Mouse (Mus musculus): ENCODE measurements around the gene Kdm2b.
A peak's percentile ranks its signal among the peaks of the same experiment; 100 is the strongest.

Gene Kdm2b

DNA sequence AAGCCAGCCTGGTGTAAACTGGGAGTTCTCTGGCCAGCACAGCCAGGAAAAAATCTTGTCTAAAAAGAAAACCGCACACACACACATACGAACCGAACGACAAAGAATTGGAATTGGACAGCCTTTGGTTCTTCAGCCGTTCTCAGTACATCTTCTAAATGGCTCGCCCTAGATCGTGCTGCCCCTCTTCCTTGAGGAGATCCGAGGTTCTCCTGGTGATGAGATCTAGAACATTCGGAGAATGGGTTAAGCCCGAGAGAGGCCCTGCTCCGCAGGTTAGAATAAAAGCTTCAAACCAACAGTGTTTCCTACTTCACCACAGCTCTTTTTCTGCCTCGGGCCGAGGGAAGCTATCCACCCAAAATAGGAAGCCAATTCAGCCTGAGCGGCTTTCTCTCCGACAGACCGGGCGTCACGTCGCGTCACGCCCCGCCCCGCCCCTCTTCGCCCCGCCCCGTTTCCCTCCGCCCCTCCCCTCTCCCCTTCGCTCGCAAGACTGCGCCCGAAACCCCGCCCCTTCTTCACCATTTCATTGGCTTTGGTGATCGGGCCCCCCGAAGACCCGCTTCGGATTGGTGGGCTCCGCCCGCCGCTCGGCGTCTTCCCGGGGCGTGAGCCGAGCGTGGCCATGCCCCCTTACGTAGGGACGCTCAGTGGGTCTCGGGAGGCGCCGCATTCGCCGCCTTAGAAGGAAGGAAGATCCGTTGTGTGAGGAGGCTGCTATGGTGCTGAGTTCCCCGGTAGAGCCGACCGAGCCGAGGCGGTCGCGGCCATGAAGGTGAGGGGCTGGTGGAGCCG, 139.9 kb downstream of the Kdm2b start, which contains the start of gene Rnf34:
Gene Rnf34 (plus strand): TSS at position 528 of the 798 bp plus-strand sequence.
- peak; percentile 96 for DNase-seq (ENCODE audit: low read depth, low spot score)

GRCm38 (mm10) chr5:122843799-122844198, 145.8 kb downstream of the Kdm2b start:
- DNase-seq (ENCODE audit: low read depth, low spot score): no peak

GRCm38 (mm10) chr5:122841126-122841525, 148.5 kb downstream of the Kdm2b start:
- DNase-seq (ENCODE audit: low read depth, low spot score): no peak

- DNase-seq (ENCODE audit: low read depth, low spot score): no peak
Observed at GRCm38 (mm10) chr5:122832996-122833395, 156.6 kb downstream of the Kdm2b start.

DNA sequence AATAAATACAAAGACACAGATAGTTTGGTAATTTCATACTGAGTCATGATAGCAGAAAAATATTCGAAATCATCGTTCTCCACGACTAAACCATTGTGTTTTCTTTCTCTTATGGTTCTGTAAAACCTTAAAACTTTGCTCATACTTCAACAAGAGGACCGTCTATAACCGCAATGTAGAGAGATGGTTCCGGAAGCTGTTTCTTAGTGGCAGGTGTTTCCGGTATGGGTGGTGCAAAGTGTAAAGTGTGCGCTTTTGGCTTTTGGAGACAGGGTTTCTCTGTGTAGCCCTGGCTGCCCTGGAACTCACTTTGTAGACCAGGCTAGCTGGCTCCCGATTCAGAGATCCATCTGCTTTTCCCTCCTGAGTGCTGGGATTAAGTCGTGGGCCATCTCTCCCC, 157.1 kb downstream of the Kdm2b start:
- DNase-seq (ENCODE audit: low read depth, low spot score): no peak

DNA sequence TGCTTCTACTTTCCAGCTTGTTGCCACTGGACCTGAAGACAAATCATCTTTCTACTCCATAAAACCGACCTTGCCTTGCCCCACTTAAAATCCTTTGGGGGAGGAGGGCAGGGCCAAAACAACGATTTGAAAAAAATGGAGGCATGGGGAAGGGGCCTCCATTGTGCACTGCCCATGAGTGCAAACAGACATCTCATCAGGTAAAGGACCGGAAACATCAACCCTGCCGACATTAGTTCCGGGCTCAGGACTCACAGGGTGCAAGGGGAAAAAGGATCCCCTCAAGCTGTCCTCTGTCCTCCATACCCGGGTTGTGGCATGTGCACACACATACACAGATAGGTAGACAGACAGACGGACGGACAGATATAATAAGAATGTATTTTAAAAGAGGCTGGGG, 164.5 kb downstream of the Kdm2b start:
- DNase-seq (ENCODE audit: low read depth, low spot score): no peak

DNA sequence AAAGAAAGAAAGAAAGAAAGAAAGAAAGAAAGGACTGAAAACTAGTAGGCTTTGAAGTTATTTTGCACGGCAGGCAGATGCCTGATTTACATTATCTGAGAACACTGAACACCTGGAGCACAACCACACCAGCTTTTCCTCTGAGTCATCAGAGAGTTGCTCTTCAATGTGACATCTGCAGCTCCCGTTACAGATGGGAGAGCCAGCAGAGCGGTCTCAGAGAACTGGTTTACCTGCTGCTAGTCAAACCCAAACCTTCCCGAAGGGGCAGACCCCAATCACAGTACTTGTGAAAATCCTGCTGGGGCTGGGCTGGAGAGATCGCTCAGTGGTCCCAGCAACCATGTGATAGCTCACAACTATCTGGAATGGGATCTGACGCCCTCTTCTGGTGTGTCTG, 165.2 kb downstream of the Kdm2b start:
- DNase-seq (ENCODE audit: low read depth, low spot score): no peak

DNA sequence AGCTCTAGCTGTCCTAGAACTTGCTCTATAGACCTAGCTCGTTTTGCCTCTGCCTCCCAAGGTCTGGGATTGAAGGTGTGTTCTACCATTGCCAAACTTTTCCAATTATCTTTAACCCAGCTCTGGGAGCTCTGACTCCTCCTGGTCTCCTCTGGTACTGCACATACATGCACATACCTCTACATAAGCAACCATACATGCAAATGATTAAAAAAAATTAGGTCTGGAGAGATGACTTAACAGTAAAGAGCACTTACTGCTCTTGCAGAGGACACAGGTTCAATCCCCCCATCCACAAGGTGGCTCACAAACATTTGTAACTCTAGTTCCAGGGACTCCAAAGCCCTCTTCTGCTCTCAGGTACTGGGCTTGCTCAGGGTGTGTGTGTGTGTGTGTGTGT, 165.6 kb downstream of the Kdm2b start:
- DNase-seq (ENCODE audit: low read depth, low spot score): no peak

DNA sequence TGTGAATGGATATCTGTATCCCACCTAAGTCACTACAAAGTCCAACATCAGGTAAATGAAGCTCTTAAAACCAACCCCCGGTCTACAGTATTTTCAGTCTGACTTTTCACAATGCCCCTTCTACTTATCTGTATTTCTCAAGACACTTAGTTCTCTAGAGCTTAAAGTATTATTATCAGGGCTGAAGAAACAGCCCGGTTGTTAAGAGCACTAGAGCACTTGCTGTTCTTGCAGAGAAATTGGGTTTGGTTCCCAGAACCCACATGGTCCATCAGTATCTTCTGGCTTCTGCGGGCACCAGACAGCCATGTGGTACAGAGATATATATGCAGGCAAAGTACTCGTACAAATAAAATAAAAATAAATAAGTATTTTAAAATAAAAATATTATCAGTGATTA, 167.2 kb downstream of the Kdm2b start:
- DNase-seq (ENCODE audit: low read depth, low spot score): no peak

DNA sequence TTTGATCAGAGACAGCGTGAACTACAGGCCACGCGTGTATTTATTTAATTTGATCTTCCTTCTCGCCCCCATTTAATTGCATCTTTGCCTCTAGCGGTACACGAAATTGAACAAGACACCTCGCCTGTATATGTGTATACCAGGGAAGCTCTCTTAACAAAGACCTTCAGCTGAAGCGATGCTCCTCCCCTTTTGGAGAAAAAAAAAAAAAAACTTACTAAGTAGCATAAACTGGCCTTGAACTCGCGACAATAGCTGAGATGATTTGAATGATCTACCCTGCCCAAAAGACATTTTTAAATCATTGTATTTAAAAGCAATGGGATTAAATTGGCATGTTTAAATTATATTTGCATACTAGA, 168.1 kb downstream of the Kdm2b start:
- DNase-seq (ENCODE audit: low read depth, low spot score): no peak

DNA sequence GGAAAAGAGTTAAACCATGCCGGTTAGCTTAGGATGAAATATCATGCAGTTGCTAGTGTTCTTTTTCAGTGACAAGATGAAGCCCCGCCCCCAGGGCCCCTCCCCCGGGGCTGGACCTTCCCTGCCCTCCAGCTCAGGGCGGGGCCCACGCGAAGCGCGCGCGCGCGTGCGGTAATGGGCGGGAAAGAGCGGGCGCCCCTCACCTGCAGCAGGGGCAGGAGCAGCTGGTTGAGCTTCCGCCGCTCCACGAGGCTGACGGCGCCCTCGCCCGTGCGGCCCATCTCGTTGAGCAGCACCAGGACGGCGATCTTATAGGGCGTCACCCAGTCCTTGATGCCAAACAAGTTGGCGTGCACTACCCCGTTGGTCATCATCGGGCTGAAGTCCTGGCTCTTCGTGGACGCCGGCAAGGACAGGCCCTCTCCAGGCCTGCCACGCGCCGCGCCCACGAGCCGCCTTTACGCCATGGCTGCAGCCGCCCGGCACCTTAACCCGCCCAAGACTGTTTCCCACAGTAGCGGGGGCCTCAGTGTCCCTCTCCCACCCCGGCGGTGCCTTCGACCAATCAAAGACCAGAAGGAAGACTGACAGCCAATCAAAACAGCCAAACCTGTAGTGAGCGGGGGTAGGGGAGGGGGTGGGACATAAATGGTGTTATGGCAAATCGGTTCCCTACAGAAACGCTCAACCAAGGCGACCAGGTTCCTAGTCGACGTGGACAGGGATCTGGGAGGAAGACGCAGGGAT, 168.7 kb downstream of the Kdm2b start, which contains the start of gene Anapc5:
Gene Anapc5 (minus strand): TSS at position 563 of the 747 bp plus-strand sequence.
- peak; percentile 96 for DNase-seq (ENCODE audit: low read depth, low spot score)
